Mouse (Mus musculus): ENCODE data around the gene Hhip.

The Hhip gene

DNA sequence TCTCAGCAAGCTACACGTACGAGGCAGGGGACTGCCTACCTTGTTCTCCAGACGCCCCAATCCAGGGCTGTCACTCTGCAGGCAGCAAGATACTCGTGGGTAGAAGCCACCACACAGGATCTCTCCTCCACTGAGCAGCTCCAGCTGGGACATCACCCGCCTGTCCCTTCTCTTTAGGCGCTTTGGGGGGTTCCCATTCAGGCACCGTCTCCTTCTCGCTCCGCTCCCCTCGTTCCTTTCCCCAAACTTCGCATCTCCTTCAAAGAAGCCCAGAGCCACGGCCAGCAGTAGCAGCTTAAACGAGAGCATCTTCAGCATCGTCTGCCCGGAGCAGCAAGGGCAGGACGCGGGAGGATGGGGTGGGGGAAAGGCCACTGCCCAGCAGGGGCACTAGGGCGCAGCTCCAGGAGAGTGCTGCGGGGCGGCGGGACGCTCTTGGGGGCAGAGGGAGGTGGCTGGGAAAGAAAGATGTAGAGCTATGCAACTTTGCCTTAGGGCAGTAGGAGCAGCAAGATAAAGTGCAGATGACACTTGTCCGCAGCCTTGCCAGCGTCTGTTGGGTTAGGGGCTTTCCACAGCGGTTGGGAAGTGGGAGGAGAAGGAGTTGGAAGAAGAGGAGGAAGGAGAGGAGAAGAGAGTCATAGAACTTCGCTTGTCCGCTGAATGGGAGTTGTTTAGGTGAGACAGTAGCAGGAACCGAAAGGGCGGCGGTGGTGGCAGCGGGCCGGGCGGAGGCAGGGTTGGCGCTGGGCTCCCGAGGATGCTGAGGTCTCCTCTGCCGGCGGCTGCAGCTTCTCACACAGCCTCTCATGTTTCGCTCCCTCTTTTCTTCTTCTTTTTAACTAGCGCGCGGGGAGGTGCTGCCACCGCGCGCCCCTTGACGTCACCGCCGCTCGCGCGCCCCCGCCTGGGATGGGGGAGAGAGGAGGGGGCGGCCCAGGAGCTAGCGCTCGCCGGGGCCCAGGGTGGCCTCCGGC is at the start of gene Hhip:
Gene Hhip (minus strand): TSS at position 809 of the 977 bp plus-strand sequence.
- DNase-seq (ENCODE audit: low spot score in 2 of 2) = peak in 1 of 2 experiments; percentile 70

GRCm38 (mm10) chr8:80087021-80087420 is 29.2 kb upstream of the Hhip start:
- DNase-seq (ENCODE audit: low spot score in 2 of 2) = no peak

GRCm38 (mm10) chr8:80058193-80058592 is 387 bp upstream of the Hhip start:
- DNase-seq (ENCODE audit: low spot score in 2 of 2) = no peak

GRCm38 (mm10) chr8:80056331-80057070 is 1.3 kb downstream of the Hhip start:
- DNase-seq (ENCODE audit: low spot score in 2 of 2) = no peak

DNA sequence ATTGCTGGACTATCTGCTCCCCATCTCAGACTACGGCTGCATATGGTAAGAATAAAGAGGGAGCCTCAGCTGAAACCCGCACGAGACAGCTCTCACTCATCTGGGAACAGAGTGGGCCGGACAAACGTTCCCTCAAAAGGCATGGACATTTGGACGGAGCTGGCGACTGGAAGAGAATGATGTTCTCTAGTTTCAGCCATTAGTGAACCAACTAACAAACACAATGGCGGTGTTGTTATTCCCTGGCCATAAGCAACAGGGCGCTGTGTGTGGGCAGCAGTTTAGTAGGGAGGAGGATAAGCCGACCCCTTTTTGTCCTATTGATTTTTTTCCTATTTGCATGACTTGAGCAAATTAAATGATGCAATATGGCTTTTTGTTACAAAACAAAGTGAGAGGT is 2.0 kb downstream of the Hhip start:
- DNase-seq (ENCODE audit: low spot score in 2 of 2) = no peak

DNA sequence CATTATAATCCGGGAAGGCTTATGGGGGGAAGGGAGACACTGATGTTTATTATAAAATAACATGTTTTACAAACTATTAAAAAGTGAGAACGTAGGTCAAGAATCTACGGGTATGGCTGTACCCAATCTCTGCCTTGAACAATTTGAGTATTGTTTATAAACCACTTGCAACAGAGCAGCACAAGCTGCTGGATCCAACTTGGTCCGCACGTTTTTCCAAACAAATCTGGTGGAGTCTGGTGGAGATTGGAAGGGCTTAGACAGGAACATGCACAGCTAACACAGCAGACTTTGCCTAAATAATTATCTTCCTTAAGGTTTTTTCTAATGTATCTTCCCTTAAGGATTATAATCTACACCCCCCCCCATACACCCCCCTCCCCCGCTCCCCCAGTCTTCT is 2.7 kb downstream of the Hhip start:
- DNase-seq (ENCODE audit: low spot score in 2 of 2) = no peak

- DNase-seq (ENCODE audit: low spot score in 2 of 2) = no peak
These were observed 3.6 kb downstream of the Hhip start for GRCm38 (mm10) chr8:80054216-80054615.

GRCm38 (mm10) chr8:80052838-80053237 is 5.0 kb downstream of the Hhip start:
- no peak for DNase-seq (ENCODE audit: low spot score in 2 of 2)

DNA sequence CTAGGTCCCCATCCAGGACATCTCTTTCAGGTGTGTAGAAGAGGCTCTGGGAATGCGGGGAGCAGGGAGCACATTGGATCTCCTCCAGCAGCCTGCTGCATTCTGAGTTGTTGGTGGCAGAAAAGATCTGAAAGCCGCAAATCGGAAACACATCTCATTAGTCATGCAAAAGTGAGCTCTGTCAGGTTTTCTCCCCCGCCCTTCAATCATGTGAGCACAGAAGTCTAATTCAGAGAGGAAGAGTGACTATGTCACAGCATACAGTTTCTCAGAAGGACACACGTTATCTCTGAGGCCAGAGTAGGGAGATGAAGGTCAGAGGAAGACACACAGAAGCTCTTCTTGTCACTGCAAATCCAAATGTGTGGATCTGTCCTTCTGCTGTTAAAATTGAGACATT is 6.3 kb downstream of the Hhip start:
- no peak for DNase-seq (ENCODE audit: low spot score in 2 of 2)

DNA sequence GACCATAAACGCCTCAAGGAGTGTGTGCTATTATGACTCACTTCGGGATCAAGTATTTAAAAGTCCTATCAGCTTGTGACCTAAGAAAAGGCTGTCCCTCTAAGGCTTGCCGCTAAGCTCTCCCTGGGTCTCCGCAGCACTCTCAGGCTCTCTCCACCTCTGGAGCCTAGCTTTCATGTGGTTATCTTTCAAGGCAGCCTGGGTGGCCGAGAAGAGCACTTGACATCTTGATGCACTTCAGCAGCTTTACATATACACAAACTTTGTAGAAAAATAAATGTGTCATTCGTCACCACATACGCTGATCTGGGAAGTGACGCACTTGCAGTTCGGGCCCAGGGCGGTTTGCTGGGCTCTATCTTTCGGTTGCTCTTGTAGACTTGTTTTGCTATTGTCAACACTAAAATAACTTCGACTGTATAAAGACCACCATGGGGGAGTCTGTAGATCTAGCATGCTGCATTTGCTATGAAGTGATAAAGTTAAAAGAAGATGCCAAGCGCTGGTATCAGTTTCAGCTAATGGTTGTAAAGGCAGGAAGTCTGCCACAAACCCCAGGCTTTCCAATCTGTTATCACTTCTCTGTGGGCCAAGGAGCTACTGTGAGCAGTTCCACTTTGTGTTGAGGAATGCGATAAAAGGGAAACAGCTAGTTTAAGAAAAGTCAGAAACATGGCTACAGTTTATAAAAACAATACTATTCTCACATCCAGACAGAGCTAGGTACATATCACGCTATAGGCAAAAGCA is 8.4 kb downstream of the Hhip start:
- DNase-seq (ENCODE audit: low spot score in 2 of 2) = peak in 1 of 2 experiments; percentile 23

GRCm38 (mm10) chr8:80048256-80048655 is 9.6 kb downstream of the Hhip start:
- DNase-seq (ENCODE audit: low spot score in 2 of 2) = peak in 1 of 2 experiments; percentile 31

GRCm38 (mm10) chr8:80037644-80038253 is 20.1 kb downstream of the Hhip start:
- no peak for DNase-seq (ENCODE audit: low spot score in 2 of 2)

GRCm38 (mm10) chr8:80032604-80033003 is 25.2 kb downstream of the Hhip start:
- no peak for DNase-seq (ENCODE audit: low spot score in 2 of 2)

DNA sequence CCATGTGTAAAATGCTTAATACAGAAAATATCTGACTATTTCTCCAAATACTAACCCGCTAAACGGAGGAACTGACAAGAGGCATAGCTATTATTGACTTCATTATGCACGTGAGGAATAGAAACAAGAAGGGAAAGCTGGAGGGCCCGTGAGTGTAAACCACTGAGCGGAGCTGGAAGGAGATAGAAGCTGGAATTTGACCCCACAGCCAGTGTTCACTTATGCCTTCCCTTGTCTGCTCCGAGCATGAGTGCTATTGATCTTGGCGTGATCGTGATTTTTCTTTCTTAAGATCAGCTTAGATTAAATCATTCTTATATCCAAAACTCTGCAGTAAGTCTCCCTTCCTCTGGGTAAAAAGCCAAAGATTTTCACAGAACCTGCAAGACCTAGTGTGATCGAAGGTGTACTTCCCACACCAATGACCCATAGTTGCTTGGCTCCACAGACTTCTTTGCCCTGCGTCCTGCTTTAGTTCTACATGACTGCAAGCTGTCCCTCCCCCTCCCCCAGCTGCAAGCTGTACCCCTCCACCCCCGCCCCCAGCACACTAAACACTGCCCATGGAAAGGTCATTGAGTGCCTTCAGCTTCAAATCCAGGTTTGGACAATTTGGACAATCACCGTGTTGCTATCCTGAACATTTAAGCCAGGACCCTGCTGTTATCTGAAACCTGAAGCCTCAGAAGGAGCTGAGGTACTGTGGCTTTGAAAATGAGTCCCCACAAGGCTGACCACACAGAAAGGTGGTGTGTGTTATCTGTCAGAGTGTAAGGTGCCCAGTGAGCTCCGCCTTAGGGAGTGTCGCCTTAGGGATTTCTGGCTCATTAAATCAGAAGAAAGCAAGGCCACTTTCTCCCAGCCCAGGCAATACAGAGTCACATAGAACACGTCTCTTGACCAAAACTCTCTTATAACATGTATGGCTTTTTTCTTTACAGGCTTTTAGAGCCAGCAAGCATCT is 26.2 kb downstream of the Hhip start:
- no peak for DNase-seq (ENCODE audit: low spot score in 2 of 2)

GRCm38 (mm10) chr8:80029631-80030030 is 28.2 kb downstream of the Hhip start:
- no peak for DNase-seq (ENCODE audit: low spot score in 2 of 2)

GRCm38 (mm10) chr8:80020469-80020868 is 37.3 kb downstream of the Hhip start:
- no peak for DNase-seq (ENCODE audit: low spot score in 2 of 2)

DNA sequence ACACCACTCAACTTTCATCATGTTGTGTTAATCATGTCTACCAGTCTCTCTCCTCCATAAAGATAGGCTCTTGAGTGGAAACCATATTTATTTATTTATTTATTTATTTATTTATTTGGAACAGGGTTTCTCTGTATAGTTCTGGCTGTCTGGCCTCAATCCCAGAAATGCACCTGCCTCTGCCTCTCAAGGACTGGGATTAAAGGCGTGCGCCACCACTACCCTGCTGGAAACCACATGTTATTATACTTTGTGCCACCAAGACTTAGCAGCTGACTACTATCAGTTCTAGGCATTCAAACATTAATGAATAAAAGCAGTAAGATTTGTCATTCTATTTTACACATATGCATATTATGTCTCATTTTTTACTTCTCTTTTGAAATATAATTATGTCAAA is 42.0 kb downstream of the Hhip start:
- DNase-seq (ENCODE audit: low spot score in 2 of 2) = no peak

DNA sequence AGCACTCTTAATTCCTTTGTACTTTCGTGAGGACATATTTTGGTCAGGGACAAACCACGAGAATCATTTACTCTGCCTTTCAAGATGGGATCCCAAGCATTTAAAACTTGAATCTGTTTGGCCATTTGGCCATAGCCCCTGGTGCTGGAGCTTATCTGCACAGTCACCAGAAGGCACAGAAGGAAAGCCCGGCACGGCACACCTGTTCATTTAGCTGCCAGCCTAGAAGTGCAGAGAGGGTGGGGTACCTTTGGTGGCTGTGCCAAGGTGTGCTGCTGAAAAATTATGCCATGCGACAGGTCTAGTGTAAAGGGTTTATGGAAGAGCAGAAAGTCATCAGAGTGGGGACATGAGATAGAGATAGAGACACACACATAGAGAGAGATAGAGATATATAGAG is 53.4 kb downstream of the Hhip start:
- no peak for DNase-seq (ENCODE audit: low spot score in 2 of 2)

- no peak for DNase-seq (ENCODE audit: low spot score in 2 of 2)
These were observed 55.5 kb downstream of the Hhip start for GRCm38 (mm10) chr8:80002313-80002712.

- DNase-seq (ENCODE audit: low spot score in 2 of 2) = no peak
These were observed 62.7 kb downstream of the Hhip start for GRCm38 (mm10) chr8:79995075-79995474.
